Mouse (Mus musculus) kidney, adult 2 months (tissue): ENCODE measurements around the gene Cit.

ENCODE experiments used
- CTCF ChIP-seq: fragments of 200-500 bp; conservative IDR thresholded peaks from 2 replicates; pipeline ENCODE4 v1.5.1; 2011; ENCODE audit warnings: low read depth, mild to moderate bottlenecking, control low read depth, low read length, moderate library complexity, mixed read lengths; ENCODE audit not compliant: insufficient read depth, insufficient read length
- POLR2A ChIP-seq: fragments of 200-500 bp; IDR thresholded peaks from one replicate; pipeline ENCODE4 v1.6.1; 2011; ENCODE audit warnings: low read depth, low read length, control low read depth

- no peak for TF ChIP-seq POLR2A
- no peak for TF ChIP-seq CTCF
Observed at GRCm38 (mm10) chr5:115840946-115841775, 3.9 kb upstream of the Cit start.
